Comparison of ENCODE assay signal across 7 mouse cellular contexts in genomic region chr11:118362971-118363518, GRCm38 (mm10). TPM values are rescaled to one million over a fixed set of nuclear protein-coding genes. Genes with fewer than 3 reads are reported as not detected.
DNase-seq lines count a peak whose midpoint lies in the region; ATAC-seq and TF ChIP-seq lines count a peak whose summit lies in the region.

No protein-coding gene starts in this region.

- peak overlapping the region; percentile 88 for H3K27ac ChIP-seq in brown adipose tissue, adult 24 weeks (replicated peaks; ENCODE audit: low read depth, low read length)
- no peak overlapping the region for H3K27ac ChIP-seq in neural tube, embryonic 12.5 days

- TF ChIP-seq POLR2A in lung, adult 2 months (IDR thresholded peaks at IDR 0.05; ENCODE audit: borderline replicate concordance, extremely low read depth, low read depth, low read length), result peak; percentile 75

- peak; percentile 85 for DNase-seq in Muller cell, postnatal 12 days (ENCODE audit: inconsistent ontology term)
- DNase-seq in heart, adult 11 months, result peak; percentile 99
- DNase-seq in kidney, adult 11 months, result peak; percentile 55
- peak; percentile 72 for DNase-seq in lung, adult 2 months
- DNase-seq in cerebellum, adult 11 months, result no peak

- no peaks in the 10 kb centered on the region for H3K27me3 ChIP-seq in neural tube, embryonic 12.5 days (replicated peaks)

- H3K4me1 ChIP-seq in brown adipose tissue, adult 24 weeks (ENCODE audit: control insufficient read depth, insufficient read depth, insufficient read length, low read length), result peaks cover 8% of the 10 kb centered on the region; the same call in 1 of the 2 replicates
- peaks cover 35% of the 10 kb centered on the region for H3K4me1 ChIP-seq in lung, adult 2 months (ENCODE audit: control insufficient read depth, insufficient read depth, low read length)
- H3K4me1 ChIP-seq in neural tube, embryonic 12.5 days, result peaks cover 15% of the 10 kb centered on the region

- 5% methylated on average over 8 of the region's 8 CpGs for WGBS in lung, adult 2 months
- 7% methylated on average over 8 of the region's 8 CpGs for WGBS in neural tube, embryonic 12.5 days

- no peak for TF ChIP-seq CTCF in lung, adult 2 months (IDR thresholded peaks at IDR 0.05; ENCODE audit: insufficient read depth, low read length)

- no peak for ATAC-seq in neural tube, embryonic 12.5 days (ENCODE audit: low FRiP score, low read depth)

- H3K9me3 ChIP-seq in neural tube, embryonic 12.5 days, result no peaks in the 10 kb centered on the region

- H3K4me2 ChIP-seq in neural tube, embryonic 12.5 days (replicated peaks), result peak overlapping the region; percentile 31; the same call in 1 of the 2 replicates

- H3K9ac ChIP-seq in neural tube, embryonic 12.5 days, result no peak overlapping the region

- H3K36me3 ChIP-seq in neural tube, embryonic 12.5 days, result no peaks in the 10 kb centered on the region

- H3K4me3 ChIP-seq in brown adipose tissue, adult 24 weeks (ENCODE audit: insufficient read depth, low read depth, low read length), result peak overlapping the region; percentile 4; the same call in 1 of the 2 replicates
- H3K4me3 ChIP-seq in lung, adult 2 months (replicated peaks; ENCODE audit: extremely low read depth, low read depth, low read length), result peak overlapping the region; percentile 43
- no peak overlapping the region for H3K4me3 ChIP-seq in neural tube, embryonic 12.5 days

RNA-seq across cellular contexts. Expression of gene Timp2, which starts 7.5 kb away (rescaled TPM):
- 46.0 and 69.1 TPM in 2 replicates for polyA plus RNA-seq in brown adipose tissue, adult 24 weeks (2012; ENCODE audit: insufficient read depth, insufficient read length, missing spikeins)
- 353 and 397 TPM in 2 replicates for polyA plus RNA-seq in lung, adult 2 months (2012; rRNA removed)
- polyA plus RNA-seq in neural tube, embryonic 12.5 days (2016; fragmentation: Nextera tagmentation; extraction: Ambion mirVana), result 47.1 and 50.0 TPM in 2 replicates

RNA-seq across cellular contexts. Expression of gene Cep295nl, which starts 20.7 kb away (rescaled TPM):
- not detected in 2 replicates for polyA plus RNA-seq in brown adipose tissue, adult 24 weeks (2012; ENCODE audit: insufficient read depth, insufficient read length, missing spikeins)
- polyA plus RNA-seq in lung, adult 2 months (2012; rRNA removed), result 0.28 and 0.32 TPM in 2 replicates
- polyA plus RNA-seq in neural tube, embryonic 12.5 days (2016; fragmentation: Nextera tagmentation; extraction: Ambion mirVana), result 0.28 and 0.43 TPM in 2 replicates

RNA-seq across cellular contexts. Expression of gene Lgals3bp, which starts 38.8 kb away (rescaled TPM):
- 86.8 and 88.8 TPM in 2 replicates for polyA plus RNA-seq in brown adipose tissue, adult 24 weeks (2012; ENCODE audit: insufficient read depth, insufficient read length, missing spikeins)
- polyA plus RNA-seq in lung, adult 2 months (2012; rRNA removed), result 259 and 311 TPM in 2 replicates
- polyA plus RNA-seq in neural tube, embryonic 12.5 days (2016; fragmentation: Nextera tagmentation; extraction: Ambion mirVana), result 1.4 and 2.0 TPM in 2 replicates

RNA-seq across cellular contexts. Expression of gene Cant1, which starts 55.8 kb away (rescaled TPM):
- polyA plus RNA-seq in brown adipose tissue, adult 24 weeks (2012; ENCODE audit: insufficient read depth, insufficient read length, missing spikeins), result 11.4 and 12.1 TPM in 2 replicates
- 55.9 and 61.9 TPM in 2 replicates for polyA plus RNA-seq in lung, adult 2 months (2012; rRNA removed)
- polyA plus RNA-seq in neural tube, embryonic 12.5 days (2016; fragmentation: Nextera tagmentation; extraction: Ambion mirVana), result 32.1 and 32.2 TPM in 2 replicates

Comparison
In these comparisons a context has a peak if more than half of its experiments do, and no peak if none do; other contexts are left out.
1. RNA of gene Lgals3bp, which starts 38.8 kb away (polyA plus RNA-seq): 259 to 311 TPM in lung, adult 2 months and 86.8 to 88.8 TPM in brown adipose tissue, adult 24 weeks; 1.4 to 2.0 TPM in neural tube, embryonic 12.5 days; every median in the first group is over 10 times any median in the second.